Mouse (Mus musculus) testis, postnatal 14 days (tissue): ENCODE data around the gene Tiam1.

Experiments
- DNase-seq: peaks from one replicate; pipeline ENCODE4 v3.0.0; 2021; ENCODE audit warnings: low spot score

Gene Tiam1

DNA sequence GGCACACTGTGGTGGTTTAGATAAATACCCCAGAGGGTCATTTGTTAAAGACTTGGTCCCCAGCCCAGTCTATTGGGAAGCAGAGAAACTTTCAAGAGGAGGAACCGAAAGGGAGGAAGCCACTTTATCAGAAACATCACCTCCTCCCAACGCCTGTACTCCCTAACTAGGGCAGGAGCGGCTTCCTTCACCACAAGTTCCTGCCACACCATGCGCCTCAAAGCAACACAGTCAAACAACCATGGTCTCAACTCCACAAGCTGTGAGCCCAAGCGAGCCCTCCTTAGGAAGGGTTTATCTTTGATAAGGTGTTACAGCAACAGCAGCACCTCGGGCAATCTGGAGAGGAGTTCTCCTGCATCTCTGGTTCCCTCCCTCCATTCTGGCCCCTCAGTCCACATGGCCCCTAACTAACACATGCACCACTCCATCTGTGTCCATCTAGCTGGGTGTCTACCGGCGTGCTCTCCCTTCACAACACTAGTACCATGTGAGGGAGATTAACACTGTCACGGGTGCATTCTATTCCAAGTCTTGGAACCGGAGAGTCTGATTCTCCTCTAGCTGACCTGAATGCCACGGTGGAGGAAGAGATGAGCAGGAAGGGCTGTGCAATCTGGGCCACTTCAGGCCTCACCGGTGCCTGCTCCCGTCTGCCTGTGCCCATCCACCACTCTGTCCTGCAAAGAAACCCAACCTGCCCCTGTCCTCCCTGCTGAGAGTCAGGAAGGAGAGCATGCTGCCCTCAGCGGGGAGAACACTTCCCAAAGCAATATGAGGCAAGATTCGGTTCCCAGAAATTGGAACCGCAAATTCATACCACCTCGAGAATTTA is 149.4 kb downstream of the Tiam1 start:
- no peak for DNase-seq

DNA sequence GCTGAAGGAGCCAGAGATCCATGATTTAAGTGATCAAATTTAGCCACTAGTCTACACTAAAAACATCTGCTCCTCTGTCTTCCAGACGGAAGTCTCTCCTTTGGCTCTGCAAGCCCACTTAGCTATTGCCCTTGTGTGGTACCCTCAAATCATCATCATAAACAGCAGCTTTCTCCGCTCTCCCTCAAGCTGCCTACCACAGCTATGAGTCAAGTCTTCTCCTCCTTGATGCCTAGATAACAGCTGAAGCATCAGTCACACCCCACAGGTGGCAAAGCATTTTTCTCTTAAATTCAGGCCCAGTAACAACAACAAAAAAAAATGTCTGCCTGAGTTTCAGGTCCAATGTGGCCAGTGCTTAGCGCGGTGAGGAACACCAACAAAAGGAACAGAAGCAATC is 150.1 kb downstream of the Tiam1 start:
- DNase-seq: no peak

DNA sequence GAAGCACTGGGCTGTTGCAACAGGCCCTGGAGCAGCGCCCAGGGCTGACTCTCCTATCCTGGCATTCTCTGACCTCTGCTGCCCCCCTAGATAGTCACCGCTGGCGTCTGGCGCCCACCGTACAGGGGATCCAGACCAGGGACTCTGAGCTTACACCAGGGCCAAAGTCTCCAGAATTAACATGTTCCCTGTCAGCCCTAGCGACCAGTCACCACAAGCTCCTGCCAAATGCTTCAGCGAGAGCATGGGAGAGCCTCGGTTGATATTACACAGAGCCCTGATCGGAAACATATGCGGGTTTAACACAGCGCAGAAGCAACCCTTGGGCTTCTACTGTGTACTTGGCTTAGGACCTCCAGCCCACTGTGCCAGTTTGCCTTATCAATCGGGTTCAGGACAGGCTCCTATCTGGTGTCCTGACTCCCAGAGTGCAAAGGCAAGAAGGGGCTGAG is 151.8 kb downstream of the Tiam1 start:
- no peak for DNase-seq

DNA sequence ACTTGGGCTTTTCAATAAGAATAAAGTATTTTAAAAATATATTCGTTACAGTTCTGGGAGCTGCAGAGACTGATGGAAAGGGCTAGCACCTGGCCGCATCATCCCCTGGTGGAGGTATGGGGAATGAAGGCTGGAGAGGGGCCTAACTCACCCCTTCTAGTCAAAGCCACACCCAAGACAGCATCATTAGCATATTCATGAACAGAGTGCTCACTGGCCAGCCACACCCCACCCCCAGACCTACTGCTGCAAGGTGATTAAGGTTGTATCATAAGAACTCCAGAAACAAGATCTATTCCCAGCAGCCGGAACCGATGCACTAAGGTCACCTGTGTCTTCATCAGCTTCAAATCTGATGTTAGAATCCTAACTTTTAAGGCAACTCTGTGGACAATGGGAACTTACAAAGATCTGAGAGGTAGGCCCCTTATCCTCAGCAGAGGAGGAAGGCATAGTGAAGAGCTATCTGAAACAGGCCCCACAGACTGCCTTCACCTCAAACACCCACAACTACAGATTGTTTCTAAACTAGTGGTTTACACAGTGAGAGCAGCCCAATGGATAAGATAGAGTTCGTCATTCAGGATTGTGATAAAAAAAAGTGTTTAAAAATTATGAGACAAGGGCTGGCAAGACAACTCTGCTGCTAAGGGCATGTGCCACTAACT is 153.1 kb downstream of the Tiam1 start:
- DNase-seq: no peak

DNA sequence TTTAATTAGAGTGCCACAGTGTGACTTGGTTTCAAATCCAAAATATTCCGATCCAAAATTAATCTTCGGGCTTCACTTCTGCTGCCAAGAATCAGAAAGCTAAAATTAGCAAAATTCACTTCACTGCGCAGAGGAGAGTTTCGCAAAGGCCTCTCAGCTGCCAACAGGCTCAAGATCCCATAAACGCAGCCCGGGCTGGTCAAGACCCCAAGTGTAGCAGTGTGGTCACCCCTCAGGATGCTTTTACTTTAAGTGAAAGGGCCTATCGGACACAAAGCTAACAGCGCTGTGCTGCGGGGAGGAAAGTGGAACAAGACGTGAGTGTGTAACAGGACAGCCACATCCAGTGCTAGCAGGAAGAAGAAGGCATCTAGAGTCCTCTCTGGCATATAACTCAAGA is 153.8 kb downstream of the Tiam1 start:
- DNase-seq: no peak

DNA sequence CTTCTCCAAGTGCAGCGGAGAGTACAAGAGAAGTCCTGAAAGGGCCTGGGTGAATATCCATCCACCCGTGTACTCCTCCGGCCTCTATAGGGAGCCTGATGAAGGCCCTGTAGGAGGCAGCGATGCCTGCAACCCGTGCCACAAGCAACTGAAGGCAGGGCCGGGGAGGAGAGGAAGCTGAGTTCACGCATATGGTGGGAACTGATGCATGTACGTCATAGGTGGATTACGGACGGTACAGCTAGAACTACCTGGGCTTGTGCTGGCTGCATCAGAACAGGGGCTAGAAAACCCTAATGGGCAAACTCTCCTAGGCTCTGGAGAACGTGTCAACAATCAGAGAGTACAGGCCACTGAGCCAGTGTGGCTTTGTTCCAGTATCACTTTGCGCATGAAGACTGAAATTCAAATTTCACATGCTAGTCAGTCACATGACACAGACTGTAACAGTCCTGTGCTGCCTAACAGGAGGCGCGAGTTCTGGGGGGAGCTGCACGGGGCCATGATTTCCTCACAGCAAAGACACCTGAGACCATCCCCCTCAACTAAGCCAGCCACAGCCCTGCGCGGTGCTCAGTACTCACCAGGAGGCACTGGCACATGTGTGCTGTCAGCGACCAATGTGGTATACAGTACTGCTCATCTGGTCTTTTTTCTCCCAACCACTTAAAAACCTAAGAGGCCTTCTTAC is 156.8 kb downstream of the Tiam1 start:
- no peak for DNase-seq

DNA sequence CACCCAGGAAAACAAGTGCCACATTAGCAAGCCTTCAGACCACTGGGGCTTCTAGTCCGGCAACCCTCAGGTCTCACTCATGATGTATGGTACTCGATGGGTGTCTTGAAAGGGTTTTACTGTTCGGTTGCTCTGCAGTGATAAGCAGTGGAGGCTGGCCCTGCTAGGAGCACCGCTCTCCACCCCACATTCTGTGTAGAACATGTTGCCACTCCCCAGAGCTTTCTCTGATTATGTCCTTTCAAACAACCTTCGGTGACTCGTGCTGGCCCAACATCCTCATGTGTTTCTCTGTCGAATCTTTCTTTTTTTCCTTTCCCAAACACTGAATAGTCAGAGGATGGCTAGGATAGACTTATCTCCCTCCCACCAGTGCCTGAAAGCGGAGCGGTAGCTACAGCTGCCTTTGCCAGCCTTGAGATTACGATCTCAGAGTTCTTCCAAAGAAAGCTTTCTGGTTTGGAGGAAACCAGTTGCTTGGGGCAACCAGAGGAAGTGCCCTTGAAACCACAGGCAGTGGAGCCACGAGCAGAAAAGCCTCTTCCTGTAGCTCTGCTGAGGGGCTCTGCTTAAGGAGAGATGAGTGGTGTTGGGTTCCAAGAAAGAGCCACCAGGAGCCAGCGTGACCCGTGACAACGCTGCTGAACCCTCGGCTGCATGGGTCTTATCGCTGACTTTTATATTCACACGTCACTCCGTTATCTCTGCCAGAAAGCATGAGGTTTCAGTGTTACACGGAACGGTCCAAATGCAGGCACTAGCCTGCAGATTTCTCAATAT is 157.7 kb downstream of the Tiam1 start:
- no peak for DNase-seq

DNA sequence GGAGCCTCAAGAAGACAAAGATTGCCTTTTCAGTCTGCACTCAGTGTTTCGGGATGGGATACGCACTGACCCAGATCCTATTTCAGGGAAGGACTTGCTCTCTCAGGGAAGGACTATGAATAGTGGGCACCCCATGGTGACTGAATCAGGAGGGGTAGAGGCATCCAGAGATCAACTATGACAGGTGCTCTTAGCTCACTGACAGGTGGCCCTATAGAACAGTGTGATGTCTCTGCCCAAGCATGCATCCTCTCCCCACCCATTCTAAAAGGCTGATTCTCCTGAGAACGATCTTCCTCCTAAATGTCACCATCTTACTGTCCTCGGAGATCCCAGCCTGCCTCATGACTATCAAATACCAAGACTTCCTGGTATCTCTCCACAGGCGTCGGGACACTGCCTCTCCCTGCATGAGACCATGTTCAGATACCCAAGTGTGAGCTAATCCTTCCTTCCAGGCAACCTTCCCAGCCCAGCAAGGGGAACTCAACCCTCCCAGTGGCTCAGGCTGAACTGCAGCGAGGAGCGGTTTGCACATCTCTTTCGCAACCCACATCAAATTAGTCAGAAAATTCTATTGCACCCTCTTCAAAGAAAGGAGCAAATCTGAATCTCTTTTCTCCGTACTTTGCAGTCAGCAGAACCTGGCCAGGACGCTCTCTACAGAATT is 163.4 kb downstream of the Tiam1 start:
- DNase-seq: no peak

DNA sequence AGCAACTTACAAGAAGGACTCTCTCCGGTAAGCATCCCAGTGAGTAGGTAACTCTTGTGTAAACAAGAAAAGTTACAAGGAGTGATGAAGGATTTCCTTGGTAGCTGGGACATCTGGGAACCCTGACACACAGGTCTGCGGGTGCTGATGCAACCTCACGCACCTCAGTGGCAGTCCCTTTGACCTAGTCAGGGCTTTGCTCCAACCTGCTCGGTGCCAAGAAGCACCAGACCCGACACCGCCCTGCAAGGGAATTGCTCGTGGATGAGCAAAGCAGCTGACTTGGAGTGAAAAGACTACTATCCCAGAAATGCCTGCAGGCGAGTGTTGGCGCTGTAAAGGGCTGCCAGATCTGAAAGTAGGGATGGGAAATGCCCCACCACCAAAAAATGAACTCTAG is 168.1 kb downstream of the Tiam1 start:
- no peak for DNase-seq

DNA sequence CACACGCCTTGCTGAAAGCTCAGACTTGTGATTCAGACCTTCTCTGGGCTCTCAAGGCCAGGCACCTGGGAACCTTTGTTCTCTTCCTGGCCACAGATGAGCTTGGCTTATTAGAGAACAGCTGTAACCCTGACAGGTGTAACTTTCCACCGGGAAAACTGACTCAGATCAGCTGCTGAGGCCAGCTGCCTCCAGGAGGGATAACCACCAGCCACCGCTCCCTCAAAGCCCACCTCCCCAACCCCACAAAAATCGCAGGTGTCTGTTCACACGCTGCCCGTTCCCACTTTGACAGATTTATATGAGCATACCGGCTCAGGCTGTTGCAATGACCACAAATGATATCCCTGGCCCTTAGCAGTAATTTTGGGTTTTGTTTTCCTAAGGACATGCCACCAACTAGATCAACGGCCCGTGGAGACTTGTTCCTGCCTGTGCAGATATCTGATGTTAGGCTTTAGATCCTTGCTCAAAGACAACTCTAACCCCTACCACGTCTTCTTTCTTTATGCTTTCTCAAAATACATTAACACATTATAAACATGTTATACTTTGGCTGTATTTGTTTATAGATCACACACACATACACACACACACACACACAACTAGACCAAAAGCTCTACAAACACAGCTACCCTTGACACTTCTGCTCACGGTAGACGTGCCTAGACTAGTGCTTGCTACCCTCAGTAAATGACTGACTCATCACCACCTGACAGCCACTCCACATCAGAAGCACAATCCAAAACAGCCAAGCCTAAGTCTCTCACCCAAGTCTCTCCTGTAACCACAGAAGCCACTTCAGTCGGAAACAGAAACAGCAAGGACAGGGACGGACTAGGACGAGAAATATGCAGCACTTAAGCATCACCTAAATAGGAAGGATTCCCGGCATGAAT is 169.5 kb downstream of the Tiam1 start:
- DNase-seq: no peak

DNA sequence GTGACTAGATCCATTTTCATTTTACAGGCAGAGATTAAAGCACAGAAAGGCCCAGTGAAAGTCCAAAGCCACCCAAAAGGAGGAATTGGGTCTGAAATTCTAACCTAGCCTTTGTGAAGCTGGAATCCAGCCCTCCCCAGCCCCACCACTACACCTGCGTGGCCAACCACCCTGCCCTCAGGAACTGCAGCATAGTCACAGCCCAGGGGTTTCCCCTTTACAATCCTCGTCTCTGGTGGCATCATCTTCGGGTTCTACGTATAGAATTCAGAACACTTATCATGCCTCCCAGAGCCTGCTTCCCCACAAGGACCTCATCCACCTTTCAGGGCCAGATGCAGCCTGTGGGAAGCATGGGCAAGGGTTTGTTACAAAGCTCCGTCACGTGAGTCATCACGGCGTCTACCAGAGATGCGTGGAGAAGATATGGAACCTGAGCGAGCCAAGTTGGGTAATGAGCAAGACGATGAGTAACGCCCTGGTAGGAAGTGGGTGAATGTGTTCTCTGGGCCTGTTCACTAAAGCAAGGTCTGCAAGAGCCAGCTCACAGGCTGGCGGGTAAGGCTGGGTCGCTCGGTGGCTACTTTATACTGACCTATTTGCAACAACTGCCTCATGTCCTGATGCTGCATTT is 170.6 kb downstream of the Tiam1 start:
- DNase-seq: no peak

DNA sequence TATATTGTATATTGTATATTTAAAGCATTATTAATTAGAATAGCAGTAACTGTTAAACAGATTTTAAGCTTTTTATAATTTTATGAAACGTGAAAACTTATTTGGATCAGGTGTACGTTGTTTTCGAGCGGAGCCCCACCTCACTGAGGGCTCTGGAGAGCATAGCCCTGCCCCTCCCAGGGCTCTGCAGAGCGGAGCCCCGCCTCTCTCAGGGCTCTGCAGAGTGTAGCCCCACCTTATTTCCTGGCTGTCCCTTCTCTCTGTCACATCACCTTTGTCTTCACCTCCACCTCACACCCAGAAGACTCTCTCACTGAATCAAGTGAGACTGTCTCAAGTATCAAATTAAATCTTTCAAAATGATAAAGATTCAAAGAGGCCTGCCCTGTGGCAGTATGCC is 171.6 kb downstream of the Tiam1 start:
- no peak for DNase-seq

DNA sequence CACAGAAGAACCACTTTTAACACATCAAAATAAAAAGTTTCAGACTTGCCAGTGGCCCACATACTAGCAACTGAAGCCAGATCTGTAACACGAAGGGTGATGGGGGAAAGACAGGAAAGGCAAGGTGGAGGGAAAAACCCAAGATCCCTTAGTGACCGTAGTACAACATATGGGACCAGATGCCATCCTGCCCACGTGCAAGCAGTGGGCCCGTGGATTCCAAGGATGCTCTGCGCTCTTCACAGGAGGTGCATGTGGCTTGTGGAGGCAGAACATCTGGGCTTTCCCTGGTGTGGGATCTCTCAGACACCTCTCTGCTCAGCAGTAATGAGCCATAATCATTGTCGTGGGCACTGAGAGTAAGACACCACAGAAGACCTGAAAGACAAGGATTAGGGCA is 175.5 kb downstream of the Tiam1 start:
- DNase-seq: no peak

DNA sequence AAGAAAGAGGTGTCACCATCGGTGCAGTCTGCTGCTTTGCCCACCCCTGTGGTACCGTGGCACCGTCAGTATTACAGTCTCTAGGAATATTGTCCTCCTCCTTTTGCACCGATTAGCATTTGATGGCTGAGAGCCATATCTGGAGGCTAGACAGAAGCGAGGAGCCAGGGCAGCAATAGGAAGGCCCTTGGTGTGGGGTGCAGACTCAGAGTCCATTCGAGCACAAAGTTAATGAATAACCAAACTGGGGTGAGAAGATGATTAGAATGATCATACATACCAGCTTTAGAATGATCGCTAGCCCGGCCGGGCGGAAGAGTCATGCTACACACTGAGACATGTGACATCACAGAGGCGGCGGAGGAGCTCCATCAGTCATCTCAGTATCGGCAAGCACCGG is 180.7 kb downstream of the Tiam1 start:
- DNase-seq: no peak

DNA sequence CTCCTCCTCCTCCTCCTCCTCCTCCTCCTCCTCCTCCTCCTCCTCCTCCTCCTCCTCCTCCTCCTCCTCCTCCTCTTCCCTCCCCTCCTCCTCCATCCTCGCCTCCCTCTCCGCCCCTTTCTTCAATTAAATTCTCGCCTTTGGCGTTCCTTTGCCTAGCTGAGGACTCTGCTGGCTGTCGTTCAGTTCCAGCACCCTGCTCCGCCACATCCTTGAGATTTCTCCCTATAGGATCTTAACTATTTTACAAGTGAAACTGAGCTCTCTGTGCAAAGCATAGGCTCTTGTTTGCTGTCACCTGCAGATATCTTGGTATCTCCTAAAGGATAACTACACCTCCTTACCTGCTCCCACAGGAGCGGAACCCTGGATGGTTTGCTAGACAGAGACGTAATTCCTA is 182.7 kb downstream of the Tiam1 start:
- DNase-seq: no peak

DNA sequence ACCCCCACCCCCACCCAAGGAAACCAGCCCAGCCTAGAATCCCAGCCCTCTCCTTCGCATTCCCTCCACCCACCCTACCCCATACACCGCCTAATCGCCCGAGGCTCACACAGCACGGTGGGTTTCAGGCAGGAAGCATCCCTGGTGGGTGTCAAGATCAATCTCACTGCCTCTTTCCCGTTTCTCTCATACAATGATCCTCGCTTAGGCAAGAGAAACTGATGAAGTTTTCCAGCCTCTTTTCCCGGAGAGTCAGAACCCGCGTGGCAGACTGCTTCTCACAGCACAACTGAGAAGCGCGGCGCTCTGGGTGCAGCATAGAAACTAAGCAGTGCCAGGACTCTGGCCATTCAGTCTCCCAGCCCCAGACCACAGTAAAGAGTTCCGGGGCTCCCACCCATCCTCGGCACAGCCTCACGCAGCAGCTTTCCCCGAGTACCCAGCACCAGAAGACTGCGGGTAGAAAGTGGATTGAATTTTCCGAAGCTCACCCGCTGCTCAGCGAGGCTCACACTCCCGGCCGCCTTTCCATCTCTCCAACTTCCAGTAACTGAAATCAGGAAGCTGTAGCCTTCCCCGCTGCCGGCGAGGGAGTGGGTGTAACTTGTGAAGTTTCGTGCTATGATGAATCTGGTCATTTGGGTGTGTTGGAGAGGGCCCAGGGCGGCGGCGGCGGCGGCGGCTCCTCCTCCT is 183.2 kb downstream of the Tiam1 start:
- peak; percentile 34 for DNase-seq

DNA sequence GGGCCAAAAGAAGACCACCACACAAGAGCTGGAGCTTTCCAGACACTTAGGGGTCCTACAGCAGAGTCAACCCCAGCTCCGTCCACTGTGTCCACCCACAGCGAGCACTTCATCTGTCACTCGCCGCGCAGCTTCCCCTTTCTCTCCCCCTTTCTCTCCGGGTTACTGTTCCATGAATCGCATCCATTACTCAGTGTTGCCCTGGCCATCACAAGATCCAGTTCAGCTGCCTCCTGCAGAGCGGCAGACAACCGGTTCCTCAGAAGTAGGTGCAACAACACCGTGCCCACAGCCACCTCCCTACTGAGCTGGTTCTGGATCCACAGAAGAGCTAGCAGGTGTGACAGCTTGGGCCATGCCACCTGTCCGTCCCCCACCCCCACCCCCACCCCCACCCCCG is 184.6 kb downstream of the Tiam1 start:
- no peak for DNase-seq

DNA sequence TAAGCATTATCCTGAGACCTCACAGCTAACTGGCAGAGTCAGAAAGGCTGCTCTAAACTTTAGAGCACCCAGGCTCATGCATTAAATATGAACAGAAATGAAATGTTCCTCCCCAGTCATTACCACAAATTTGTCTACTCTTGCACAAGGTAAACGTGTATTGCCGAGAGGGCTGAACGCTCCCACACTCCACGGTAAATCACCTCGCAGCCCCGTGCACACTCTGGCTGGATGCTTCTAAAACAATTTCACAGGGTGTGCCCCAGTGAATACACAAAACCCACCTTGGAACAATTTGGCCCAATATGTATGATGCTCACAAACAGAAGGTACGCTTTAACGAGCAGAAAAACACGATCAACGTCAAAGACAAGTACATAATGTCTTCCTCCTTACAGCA is 185.5 kb downstream of the Tiam1 start:
- DNase-seq: no peak

DNA sequence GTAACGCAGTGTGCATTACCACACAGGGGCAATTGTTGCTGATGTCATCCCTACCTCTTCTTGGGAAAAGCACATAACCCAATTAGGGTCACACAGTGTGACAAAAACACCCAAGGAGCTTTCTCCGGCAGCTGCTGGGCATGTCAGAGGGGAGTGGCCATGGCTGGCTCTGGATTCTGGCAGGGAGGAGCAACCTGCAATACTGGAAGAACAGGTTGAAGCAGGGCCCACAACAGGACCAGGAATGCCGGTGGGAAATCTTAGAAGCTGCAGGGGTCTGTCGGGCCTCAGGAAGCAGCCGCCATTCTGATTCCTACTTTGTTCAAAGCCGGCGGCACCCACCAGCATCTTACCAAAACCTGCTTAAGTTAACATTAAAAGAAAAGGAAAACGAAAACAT is 189.0 kb downstream of the Tiam1 start:
- no peak for DNase-seq

DNA sequence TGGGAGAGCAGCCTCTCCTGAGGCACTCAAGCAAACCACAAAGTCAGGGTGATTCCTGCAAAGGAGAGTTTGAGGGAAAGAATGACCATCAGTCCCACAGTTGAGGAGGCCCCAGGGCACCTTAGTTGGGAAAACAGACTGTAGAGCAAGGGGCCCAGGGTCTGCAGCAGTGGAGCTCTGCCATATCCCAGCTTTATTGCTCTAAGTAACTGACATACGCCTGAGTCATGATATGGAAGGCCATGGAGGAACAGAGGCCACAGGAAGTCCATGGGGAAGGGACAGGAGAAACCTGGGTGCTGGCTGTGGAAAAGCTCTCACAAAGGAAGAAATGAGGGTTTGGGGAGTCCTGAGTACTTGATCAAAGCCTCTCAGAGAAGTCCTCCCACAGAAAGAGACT is 189.5 kb downstream of the Tiam1 start:
- no peak for DNase-seq
